Mouse (Mus musculus) CD4-positive, CD25-positive, alpha-beta regulatory T cell, adult 4 months (primary cell): ENCODE measurements around the gene Ociad2. TPM values are rescaled to one million over a fixed set of nuclear protein-coding genes. Genes with fewer than 3 reads are reported as not detected.
A peak's percentile ranks its signal among the peaks of the same experiment; 100 is the strongest.
"Not testable (repeated sequence)": the region's sequence is repeated elsewhere in the genome, so short reads cannot be mapped to it uniquely, and the experiment has no call there.

Experiments used
- ATAC-seq: one replicate; pipeline ENCODE4 v1.8.0; 2017
- polyA plus RNA-seq, 2 experiments: library from polyadenylated mRNA; unstranded; fragments of 100-300 nt; shearing (Covaris generic); gene quantifications; one replicate each; pipeline ENCODE4 v1.2.1; 2017

Gene Ociad2
- polyA plus RNA-seq, 2 experiments from 2014 or later, result 0.80 to 0.96 TPM

DNA sequence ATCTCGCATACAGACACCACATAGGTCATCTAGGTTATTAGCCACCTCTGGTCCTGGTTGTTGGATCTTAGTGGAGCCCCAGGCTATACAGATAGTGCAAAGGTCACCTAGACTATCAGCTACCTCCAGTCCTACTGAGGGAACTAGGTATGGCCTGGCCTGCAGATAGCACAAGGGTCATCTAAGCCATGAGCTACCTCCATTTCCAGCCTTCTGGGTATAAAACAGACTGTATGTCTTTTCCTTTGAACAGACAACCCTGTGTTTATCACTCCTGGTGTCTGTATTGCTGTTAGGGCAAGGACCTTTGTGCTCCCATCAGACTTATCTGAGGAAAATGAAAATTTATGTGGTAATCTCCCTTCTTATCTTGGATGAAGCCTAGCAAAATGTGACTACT is 11.0 kb upstream of the Ociad2 start:
- no peak for ATAC-seq

DNA sequence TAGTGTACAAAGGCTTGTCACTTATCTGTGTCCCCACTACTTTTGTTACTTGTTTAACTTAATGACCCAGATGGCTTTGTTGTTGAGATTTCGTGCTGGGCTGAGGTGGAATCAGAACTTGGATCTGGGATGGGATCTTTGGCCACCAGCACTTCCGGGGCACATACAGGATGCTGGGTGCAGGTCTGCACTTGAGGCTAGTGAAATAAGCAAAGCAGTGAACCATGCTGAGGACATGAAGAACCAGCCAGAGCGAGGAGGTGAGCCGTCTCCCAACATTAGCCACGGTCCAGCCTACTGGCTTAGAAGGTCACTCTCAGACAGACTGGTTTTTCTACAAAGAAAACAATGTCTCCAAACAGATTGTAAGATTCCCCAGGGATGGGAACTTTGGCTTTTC is 8.7 kb upstream of the Ociad2 start:
- ATAC-seq, result no peak

DNA sequence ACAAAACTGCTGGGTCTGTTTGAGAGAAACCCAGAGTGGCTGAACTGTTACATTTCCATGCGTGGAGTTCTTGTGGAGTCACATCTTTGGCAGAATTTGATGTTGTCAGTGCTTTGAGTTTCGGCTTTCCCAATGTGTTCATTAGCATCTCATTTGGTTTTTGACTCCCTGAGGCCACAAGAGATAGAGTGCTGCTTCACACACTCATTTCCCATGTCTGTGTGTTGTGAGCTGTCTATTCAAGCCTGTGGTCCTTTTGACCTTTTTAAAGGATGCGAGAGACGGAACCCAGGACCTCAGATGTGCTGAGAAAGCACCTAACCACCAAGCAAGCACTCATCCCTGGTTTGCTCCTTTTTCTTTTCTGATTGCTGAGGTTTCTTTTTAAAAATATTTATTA is 4.4 kb upstream of the Ociad2 start:
- ATAC-seq, result no peak

DNA sequence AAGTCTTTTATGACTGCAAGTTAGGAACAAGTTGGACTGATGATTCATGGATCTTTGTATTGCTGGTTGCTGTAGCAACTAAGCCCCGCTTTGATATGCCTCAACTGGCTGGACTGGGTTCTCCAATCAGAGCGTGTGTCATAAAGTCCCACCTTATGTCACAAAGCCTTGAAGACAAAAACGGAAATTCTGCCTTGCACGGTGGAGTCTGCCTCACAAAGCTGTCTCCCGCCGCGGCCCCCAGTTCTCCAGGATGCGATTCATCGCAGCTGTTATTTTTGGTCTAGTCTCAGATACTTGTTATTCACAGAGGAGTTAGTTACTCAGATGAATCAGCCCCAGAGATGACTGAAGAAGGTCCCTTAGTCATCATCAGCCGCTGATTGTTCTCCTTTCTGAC is 3.5 kb upstream of the Ociad2 start:
- ATAC-seq, result no peak

DNA sequence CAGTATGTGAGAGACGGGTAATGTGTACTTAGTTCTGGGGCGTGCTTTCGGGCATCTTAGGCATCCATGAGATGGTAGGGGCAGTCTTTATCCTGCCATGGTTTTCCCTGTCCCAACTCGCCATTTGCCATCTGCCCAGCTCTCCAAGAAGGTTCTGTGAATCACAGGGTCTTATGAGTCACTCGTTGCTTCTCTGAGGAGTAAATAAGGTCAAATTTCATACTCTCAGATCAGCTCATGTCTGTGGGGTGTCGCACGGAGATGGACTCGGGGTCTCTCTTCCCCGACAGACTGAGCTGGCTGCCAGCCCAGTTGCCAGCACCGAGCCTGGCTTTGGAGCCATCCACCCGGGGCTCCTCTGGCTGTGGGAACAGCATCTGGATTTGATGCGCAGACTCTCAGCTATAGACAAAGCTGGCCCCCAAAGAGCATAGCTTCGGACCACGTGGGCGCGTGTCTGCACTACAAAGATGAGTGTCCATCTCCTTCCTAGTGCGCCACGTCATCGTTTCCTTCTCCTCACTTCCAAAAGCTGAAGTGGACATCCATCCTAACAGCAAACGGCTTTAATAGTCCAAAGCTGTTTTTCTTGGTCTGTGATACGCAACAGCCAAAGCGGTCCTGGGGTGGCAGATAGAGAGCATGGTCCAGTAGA is 2.0 kb upstream of the Ociad2 start:
- ATAC-seq, result no peak

DNA sequence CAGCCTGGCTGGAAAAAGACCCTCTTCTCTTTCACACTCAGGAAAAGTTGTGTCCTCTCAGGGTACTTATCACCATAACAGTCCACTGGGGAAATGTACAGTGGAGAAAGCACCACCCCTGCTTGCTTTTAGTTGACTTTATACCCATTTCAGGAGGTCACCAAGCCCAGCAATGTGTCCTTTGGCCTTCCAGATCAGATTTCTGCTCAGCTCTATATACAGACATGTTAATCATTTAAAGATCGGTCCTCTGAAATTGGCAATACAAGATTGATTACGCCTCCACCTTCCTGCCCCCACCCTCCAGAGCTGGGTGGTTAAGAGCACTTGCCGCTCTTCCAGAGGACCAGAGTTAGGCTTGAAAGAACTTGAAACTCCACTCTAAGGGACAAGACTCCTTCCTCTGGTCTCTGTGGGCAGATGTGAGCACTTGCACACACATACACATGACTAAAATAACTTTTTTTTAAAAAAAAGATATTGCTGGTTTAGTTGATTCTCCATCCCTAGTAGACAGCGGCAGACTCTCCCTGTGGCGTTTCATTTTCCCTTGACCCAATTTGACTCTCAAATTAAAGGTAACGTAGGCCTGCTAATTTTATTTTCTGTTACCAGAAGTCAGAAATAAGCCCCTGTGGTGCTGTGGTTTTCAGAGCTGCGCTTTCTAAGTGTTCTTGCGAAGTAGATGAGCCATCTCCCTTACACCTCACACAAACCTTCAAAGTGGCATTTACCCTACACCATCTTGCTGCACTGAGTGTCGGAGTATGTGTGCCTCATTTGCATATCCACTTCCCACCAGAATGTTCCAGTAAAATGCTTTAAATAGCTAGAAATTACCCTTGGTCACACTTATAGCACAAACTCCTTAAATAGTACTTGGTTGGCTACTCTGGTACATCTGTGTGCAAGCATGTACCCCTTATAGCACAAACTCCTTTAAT is 777 bp downstream of the Ociad2 start:
- no peak for ATAC-seq

DNA sequence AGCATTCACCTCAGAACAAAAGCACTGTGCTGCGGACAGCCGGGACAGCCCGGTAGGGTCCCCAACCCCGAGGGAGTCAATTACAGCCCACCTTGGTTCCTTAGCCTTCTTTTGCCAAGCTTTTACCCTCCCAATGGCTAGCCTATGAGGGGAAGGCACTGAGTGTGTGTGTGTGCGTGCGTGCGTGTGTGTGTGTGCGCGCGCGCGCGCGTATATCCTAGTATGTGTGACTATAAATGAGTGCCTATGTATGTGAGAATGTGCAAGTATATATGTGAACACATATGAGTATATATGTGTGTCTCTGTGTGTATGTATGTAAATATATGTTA is 2.0 kb downstream of the Ociad2 start:
- ATAC-seq, result no peak

DNA sequence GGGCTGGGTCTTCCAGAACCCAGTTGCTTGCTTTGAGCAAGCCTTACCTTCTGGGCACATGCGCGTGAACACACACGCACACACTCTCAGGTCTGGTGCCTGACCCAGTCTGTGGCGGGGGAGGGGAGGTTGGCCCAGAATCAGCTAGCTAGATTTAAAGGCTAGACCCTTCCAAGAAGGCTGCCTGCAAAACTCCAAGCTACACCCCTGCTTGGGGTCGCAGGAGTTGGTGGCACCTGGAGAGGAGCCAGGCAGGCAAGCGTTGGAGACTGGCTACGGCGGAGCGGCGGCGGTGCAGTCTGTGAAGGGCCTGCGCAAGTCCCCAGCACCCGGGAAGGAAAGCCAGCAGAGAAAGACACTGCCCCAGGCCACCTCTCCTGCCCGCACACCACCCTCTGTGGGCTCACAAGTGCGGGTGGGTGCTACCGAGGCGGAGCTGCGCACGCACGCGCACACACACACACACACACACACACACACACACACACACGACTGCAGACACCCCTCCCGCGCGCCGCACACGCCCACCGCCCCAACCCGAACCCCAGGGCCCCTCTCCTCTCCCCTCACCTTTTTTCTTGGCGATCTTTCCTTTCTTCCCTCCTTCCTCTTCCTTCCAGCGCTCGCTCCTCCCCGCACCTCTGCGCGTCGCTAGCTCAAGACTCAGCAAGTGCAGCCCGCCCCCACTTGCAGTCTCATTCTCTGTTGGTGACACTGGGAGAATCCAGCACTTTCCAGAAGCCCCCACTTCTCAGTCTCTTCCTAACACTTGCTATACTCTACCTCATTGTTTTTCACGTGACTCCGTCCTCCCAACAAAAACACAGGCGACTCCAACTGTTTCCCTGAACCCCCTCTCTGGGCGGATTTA is 2.6 kb downstream of the Ociad2 start:
- peak; percentile 32 for ATAC-seq

DNA sequence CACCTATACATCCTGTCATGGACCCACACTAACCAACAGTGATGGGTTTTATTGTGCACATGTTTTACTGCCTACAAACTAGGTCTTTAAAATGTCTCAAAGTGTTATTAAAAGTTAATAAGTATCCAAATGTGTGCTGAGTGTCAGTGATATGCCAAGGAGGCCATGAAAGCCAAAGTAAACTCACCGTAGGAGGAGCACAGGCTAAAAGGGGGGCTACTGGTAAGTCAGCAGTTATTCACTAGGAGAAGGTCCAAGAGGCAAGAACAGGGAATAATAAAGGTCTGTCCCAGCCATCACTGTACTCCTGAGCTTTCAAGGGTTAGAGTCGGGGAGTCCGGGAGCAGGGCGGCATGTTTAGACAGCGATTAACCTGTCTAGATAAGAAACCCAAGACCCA is 4.4 kb downstream of the Ociad2 start:
- no peak for ATAC-seq

DNA sequence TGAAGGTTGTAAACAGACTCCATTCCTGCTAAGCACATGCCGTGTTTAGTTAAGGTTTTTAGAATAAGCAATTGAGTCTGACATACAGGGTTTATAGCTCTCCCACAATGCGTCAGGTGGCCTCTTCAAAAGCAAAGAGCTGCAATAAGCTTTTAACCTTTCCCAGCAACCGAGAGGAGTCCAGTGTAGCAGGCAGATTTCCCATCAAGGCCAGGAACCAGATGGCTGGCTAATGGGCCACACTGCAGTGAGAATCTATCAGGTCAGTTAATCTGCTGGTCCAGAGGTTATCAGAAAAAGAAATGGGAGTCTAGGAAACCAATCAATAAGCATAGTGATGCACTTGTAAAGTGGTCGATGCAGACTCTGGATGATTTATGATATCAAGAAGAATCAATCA is 9.8 kb downstream of the Ociad2 start:
- no peak for ATAC-seq

DNA sequence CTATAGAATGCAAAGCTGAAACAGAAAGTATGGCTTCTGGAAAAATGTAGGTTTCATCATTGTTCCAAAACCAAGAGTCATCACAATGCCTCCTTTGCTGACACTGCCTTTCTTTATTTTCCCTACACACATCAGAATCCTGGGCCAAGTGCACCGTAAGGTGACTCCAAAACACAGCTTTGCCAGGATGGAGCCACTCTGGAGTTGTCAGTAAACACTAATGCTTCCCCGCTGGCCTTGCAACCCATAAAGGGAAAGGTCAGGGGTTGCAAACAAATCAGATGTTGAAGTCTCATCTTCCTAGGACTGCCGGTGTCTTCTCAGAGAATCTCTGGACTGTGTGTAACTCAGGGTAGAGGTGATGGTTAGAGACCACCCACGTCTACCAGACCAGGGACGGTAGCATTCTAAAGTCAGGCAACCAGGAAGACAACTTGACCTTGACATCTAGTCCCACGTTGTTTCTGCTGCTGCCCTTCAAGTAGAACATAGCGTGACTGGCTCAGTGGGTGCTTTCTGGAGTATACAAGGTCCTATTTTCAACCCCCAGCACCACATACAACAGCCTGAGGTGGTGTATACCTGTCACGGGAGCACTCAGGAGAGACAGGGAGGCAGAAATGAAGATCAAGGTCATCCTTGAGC is 16.2 kb downstream of the Ociad2 start:
- ATAC-seq, result no peak

DNA sequence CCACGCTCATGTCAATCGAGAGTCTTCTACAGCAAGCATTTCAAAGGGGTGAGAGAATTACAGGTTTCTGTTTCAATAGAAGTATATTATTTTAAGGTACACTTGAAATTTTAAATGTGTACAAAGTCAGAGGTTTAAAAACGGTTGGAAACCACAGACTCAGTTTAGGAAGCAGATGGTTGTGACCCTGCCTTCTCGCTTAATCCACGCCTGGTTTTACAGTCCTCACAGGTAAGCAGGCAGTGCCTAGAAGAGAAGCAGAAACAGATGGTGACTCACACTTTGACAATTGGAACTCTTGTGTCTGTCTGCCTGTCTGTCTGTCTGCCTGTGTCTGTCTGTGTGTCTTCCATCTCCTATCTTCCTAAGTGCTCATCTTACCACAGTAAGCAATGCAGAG is 17.2 kb downstream of the Ociad2 start:
- no peak for ATAC-seq

DNA sequence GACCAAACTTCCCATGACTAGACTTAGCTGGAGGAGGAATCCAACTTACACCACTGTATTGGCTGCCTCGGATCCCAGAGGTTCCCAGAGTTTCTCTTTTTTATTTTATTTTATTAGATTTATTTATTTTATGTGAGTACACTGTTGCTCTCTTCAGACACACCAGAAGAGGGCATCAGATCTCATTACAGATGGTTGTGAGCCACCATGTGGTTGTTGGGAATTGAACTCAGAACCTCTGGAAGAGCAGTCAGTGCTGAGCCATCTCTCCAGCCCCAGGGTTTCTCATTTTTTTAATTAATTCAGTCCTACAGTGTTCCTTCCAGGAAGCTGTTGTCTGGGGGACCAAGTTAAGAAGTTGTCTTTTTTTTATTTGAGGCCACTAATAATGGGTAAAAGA is 18.1 kb downstream of the Ociad2 start:
- ATAC-seq, result not testable (repeated sequence)

DNA sequence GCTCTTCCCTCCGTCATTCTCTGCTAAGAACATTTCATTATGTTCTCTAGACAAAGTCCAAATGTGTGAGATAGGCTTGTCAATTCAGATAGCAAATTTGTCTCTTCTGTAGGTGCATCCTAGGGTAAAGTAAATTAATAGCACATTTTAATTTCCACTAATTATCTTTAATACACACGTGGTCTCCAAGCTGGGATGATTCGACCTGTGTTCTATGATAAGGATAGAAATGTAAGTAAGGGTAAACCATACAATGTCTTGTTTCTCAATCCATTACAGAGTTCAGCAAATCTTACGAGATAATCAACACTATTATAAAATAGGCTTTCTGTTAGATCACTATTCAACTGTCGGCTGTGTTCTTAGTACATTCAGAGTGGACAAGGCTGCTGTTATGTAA is 21.5 kb downstream of the Ociad2 start:
- ATAC-seq, result no peak

DNA sequence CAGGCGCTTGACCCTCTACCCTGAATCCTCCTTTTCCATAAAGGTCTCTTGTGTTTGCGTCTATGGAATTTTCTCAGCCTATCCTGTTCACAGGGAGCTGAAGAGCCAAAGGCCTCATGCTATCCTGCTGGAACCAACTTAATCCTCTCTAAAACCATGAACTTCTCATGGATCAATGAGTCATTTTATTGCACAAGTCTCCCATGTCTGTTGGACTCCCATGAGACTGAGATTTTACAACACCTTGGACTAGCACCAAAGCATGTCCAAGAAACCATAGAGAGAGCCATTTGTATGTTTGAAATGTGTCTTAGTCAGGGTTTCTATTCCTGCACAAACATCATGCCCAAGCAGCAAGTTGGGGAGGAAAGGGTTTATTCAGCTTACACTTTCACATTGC is 26.2 kb downstream of the Ociad2 start:
- ATAC-seq, result no peak

DNA sequence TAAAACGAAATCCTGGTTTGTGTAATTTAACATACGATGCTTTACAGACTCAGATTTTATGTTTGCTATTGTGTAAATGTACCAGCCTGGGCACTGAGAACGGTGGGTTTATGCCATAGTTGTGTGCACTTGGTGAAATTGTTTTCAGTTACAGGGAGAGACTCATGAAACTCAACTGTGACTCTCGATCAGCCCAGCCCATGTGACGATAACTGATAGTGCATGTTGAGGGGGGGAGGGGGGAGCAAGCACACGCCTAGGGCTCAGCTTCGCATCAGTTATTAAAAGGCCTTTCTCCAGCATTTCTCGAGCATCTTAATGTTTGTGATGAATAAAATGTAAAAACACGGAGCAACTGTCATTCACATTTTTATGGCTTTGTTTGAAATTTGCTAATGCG is 27.2 kb downstream of the Ociad2 start:
- ATAC-seq, result no peak

DNA sequence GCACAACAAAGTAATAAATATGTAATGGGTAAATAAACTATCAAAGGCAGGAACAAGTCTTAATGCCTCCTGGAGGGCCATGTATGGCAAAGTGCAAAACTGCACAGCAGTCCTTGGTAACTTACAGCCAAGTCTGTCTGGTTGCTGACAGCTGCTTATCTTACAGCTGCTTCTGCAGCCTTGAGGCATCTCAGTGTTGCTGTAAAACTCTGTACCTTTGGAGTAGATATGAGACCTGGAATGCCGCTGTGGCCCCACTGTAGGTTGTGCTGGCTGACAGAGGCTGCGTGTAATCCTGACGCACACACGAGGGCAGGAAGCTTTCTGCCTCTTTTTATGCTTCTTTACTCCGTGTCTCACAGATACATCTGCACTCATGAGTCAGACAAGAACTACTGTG is 29.4 kb downstream of the Ociad2 start:
- no peak for ATAC-seq

DNA sequence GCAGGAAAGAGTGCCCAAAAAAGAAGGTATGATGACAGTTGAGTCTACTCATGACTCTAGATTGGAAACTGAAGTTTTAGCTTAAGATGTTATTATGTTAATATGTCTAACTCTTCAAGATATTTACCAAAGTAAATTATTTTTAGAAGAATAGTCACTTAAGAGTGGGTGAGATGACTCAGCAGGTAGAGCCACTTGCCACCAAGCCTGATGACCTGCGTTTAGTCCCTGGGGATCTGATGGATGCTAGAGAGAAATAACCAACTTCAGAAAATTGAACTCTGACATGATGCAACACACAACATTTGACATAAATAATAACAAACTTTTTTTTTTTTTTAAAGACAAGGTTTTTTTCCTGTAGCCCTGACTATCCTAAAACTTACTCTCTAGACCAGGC is 30.4 kb downstream of the Ociad2 start:
- no peak for ATAC-seq

DNA sequence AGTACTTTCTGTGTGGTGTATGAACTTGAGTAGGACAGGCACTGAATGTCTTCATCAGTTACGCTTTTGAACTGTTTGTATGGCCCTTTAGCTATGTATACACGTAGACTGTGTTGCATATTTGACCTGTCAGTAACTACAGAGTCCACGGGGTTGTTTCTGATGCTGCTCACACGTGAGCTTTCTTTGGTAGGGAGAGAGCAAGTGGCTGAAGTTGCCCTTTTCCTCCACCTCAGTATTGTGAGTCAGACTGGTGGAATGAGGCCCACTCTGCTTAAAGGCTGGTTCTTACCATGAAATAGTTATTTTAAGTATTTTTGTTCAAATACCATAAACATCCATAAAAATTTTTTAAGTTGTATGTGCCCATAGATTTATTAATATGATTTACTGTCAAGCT is 31.3 kb downstream of the Ociad2 start:
- no peak for ATAC-seq

DNA sequence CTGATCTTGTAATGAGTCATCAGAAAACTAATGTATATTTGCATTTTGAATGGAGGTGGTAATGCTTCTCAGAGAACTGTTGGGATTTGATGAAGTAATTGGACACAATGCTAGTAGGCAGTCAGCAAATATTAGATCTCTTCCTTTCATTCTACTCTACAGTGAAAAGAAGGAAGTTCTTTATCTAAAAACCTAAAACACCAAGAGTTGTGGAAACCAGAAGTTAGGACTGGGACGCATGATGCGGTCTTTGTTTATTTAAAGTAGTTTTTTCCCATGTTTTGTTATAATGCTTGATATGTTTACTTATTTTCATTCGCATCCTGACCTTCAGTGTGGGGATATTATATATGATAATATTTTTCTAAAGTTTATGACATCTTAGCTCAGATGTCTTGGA is 33.5 kb downstream of the Ociad2 start:
- no peak for ATAC-seq

DNA sequence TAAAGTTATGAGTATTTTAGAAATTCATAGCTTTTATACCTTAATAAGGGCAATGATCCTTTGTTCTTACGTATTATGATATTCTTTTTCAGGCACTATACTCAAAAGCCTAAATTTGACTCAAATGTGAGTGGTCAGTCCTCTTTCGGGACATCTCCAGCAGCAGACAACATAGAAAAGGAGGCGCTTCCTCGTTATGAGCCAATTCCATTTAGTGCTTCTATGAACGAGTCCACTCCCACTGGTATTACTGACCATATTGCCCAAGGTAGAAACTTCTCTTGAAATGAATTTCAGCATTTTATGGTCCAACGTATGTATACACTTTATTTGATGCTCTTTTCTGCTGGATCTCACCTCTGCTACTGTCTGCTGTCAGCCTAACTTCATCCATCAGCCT is 34.3 kb downstream of the Ociad2 start:
- ATAC-seq, result no peak

DNA sequence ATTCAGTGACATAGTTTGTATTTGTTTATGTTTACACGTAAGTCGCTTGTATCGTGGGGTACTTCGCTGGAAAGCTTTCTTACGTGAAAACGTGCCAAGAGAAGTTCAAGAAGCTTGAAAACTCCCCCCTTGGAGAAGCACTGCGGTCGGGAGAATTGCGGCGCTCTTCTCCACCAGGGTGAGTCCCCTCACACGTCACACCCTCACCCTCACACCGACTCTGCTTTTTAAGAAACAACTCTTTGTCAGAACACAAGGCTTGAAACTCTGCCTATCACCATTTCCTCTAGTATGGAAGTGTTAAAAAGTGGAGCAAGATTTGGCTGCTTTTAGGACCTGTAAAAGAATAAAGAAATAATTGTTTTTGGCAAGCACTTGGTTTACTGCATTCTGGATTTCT is 36.3 kb downstream of the Ociad2 start:
- no peak for ATAC-seq
